Mouse (Mus musculus) megakaryocyte, embryonic 14.5 days (primary cell): ENCODE results near the gene Lad1.

Experiments used
- FLI1 ChIP-seq: IDR thresholded peaks from 2 replicates; pipeline ENCODE4 v1.6.1; 2012; ENCODE audit warnings: low read length, inconsistent platforms, mixed read lengths
- GATA1 ChIP-seq: IDR thresholded peaks from 3 replicates; pipeline ENCODE4 v1.6.1; 2012; ENCODE audit warnings: mixed read lengths, low read length, inconsistent platforms, borderline replicate concordance

DNA sequence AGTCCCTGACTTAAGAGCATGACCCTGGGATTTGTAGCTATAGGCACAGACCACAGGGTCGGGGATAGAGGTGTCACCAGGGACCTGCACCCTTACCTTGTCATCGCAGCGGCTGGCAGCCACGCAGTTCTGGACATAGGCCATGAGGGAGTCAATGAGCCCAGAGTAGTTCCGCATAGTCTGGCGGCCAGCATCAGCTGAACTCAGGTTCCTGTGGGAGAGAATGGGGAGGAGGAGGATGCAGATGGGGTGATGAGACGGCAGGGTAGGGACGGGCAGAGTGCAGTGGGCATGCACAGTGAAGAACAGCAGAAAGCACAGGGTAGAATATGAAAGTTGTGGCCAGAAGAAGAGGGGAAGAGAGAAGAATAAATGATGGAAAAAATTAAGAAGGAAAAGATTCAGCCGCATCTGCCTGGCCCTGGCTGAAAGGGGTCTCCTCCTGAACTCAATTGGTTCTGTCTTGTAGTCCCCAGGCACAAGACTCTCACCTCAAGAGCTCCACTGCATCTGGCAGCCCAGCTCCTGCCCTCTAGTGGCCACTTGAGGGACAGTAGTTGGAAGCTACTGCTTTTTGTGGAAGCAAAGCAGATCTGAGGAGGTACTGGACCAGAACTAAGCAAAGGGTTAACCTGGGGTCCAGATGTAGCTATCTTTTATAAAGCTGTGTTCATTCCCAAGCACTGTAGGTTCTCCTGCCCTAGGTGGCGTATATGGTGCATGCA, 64.1 kb downstream of the Lad1 start:
- TF ChIP-seq FLI1 (no peak), GATA1 (no peak)
